Comparison of ENCODE assay signal across 12 mouse cellular contexts in genomic region chr19:40702406-40702805, GRCm38 (mm10). TPM values are rescaled to one million over a fixed set of nuclear protein-coding genes. Genes with fewer than 3 reads are reported as not detected.
DNase-seq lines count a peak whose midpoint lies in the region; ATAC-seq lines count a peak whose summit lies in the region.
"Had no signal": no experiment of that assay in that cellular context is flagged by ENCODE, and none has a peak within 500 bp of the region (broad histone marks: within the 10 kb centered on the region; RNA-seq: fewer than 3 reads in every experiment).

No protein-coding gene starts in this region.

- no peak overlapping the region for H3K9ac ChIP-seq in hindbrain, embryonic 14.5 days
- H3K9ac ChIP-seq in hindbrain, embryonic 12.5 days: no peak overlapping the region
- H3K9ac ChIP-seq in forebrain, embryonic 16.5 days (replicated peaks; ENCODE audit: low read depth, low read length): no peak overlapping the region
- H3K9ac ChIP-seq in midbrain, embryonic 14.5 days (replicated peaks; ENCODE audit: low read length): no peak overlapping the region
- H3K9ac ChIP-seq in kidney, embryonic 16.5 days (replicated peaks; ENCODE audit: low read length): no peak overlapping the region

- ATAC-seq in hindbrain, embryonic 14.5 days (ENCODE audit: low FRiP score): 0 out of 2 replicates have a peak, but pooled peaks have one; percentile 37
- no peak for ATAC-seq in hindbrain, embryonic 12.5 days (ENCODE audit: low FRiP score)
- ATAC-seq in forebrain, embryonic 16.5 days: peak; percentile 70
- ATAC-seq in midbrain, embryonic 14.5 days (ENCODE audit: low FRiP score, low TSS enrichment): no peak
- ATAC-seq in kidney, embryonic 16.5 days (ENCODE audit: low FRiP score, low TSS enrichment): no peak
- ATAC-seq in cerebellum, adult (ENCODE audit: insufficient number of reproducible peaks, low FRiP score, low TSS enrichment): no peak

- WGBS in hindbrain, embryonic 14.5 days: 45% methylated on average over 4 of the region's 4 CpGs
- 52% methylated on average over 4 of the region's 4 CpGs for WGBS in hindbrain, embryonic 12.5 days
- WGBS in forebrain, embryonic 16.5 days: 32% methylated on average over 4 of the region's 4 CpGs
- 49% methylated on average over 4 of the region's 4 CpGs for WGBS in midbrain, embryonic 14.5 days
- 56% methylated on average over 4 of the region's 4 CpGs for WGBS in kidney, embryonic 16.5 days

- no peak overlapping the region for H3K4me3 ChIP-seq in hindbrain, embryonic 14.5 days (replicated peaks; ENCODE audit: low read length)
- no peak overlapping the region for H3K4me3 ChIP-seq in hindbrain, embryonic 12.5 days
- H3K4me3 ChIP-seq in forebrain, embryonic 16.5 days (replicated peaks; ENCODE audit: low read length): no peak overlapping the region
- H3K4me3 ChIP-seq in midbrain, embryonic 14.5 days (replicated peaks; ENCODE audit: low read depth, low read length): no peak overlapping the region
- H3K4me3 ChIP-seq in kidney, embryonic 16.5 days (ENCODE audit: low read length): no peak overlapping the region
- H3K4me3 ChIP-seq: megakaryocyte, embryonic 14.5 days had no signal

- H3K4me2 ChIP-seq in hindbrain, embryonic 14.5 days (replicated peaks): no peak overlapping the region
- H3K4me2 ChIP-seq in hindbrain, embryonic 12.5 days (replicated peaks): no peak overlapping the region
- no peak overlapping the region for H3K4me2 ChIP-seq in forebrain, embryonic 16.5 days (ENCODE audit: low read length)
- H3K4me2 ChIP-seq in midbrain, embryonic 14.5 days (ENCODE audit: low read length): no peak overlapping the region
- H3K4me2 ChIP-seq in kidney, embryonic 16.5 days (replicated peaks; ENCODE audit: low read depth, low read length): no peak overlapping the region

- DNase-seq in hindbrain, embryonic 14.5 days (ENCODE audit: low spot score): no peak
- DNase-seq in layer of hippocampus, adult 18-20 months (ENCODE audit: low spot score in 2 of 2): peak; percentile 78 to 87
- DNase-seq in midbrain, embryonic 14.5 days: peak; percentile 40
- no peak for DNase-seq in liver
- DNase-seq: adrenal gland, adult 8-10 months; embryo, embryonic 11 days; thymus, postnatal 36 days had no signal

- H3K27ac ChIP-seq in hindbrain, embryonic 14.5 days: no peak overlapping the region
- no peak overlapping the region for H3K27ac ChIP-seq in hindbrain, embryonic 12.5 days
- H3K27ac ChIP-seq in forebrain, embryonic 16.5 days (ENCODE audit: low read length): no peak overlapping the region
- no peak overlapping the region for H3K27ac ChIP-seq in midbrain, embryonic 14.5 days (replicated peaks; ENCODE audit: low read depth, low read length)
- no peak overlapping the region for H3K27ac ChIP-seq in kidney, embryonic 16.5 days (ENCODE audit: low read length)

- no peaks in the 10 kb centered on the region for H3K36me3 ChIP-seq in hindbrain, embryonic 14.5 days (replicated peaks; ENCODE audit: control insufficient read depth, insufficient read depth)
- H3K36me3 ChIP-seq in hindbrain, embryonic 12.5 days: no peaks in the 10 kb centered on the region
- no peaks in the 10 kb centered on the region for H3K36me3 ChIP-seq in forebrain, embryonic 16.5 days (ENCODE audit: control insufficient read depth, insufficient read depth)
- no peaks in the 10 kb centered on the region for H3K36me3 ChIP-seq in midbrain, embryonic 14.5 days (ENCODE audit: control insufficient read depth, insufficient read depth, low read length)
- H3K36me3 ChIP-seq in kidney, embryonic 16.5 days (ENCODE audit: insufficient read depth, low read length): no peaks in the 10 kb centered on the region

- no peaks in the 10 kb centered on the region for H3K4me1 ChIP-seq in hindbrain, embryonic 14.5 days (replicated peaks; ENCODE audit: control insufficient read depth, insufficient read depth, low read length)
- H3K4me1 ChIP-seq in hindbrain, embryonic 12.5 days: peaks cover 6% of the 10 kb centered on the region; the same call in 1 of the 2 replicates
- H3K4me1 ChIP-seq in forebrain, embryonic 16.5 days (replicated peaks; ENCODE audit: control insufficient read depth, insufficient read depth, low read length): 0 out of 2 replicates have a peak, but pooled peaks cover 7% of the 10 kb centered on the region
- H3K4me1 ChIP-seq in midbrain, embryonic 14.5 days (ENCODE audit: control insufficient read depth, insufficient read depth, low read length): no peaks in the 10 kb centered on the region; the same call in 1 of the 2 replicates
- no peaks in the 10 kb centered on the region for H3K4me1 ChIP-seq in kidney, embryonic 16.5 days (ENCODE audit: insufficient read depth, low read length)

- H3K9me3 ChIP-seq in hindbrain, embryonic 14.5 days (ENCODE audit: control insufficient read depth, low read length): no peaks in the 10 kb centered on the region
- no peaks in the 10 kb centered on the region for H3K9me3 ChIP-seq in hindbrain, embryonic 12.5 days (replicated peaks)
- H3K9me3 ChIP-seq in forebrain, embryonic 16.5 days (ENCODE audit: control insufficient read depth, low read length): no peaks in the 10 kb centered on the region
- no peaks in the 10 kb centered on the region for H3K9me3 ChIP-seq in midbrain, embryonic 14.5 days (ENCODE audit: control insufficient read depth, low read length)
- no peaks in the 10 kb centered on the region for H3K9me3 ChIP-seq in kidney, embryonic 16.5 days (ENCODE audit: low read length)
- H3K9me3 ChIP-seq: megakaryocyte, embryonic 14.5 days had no signal

- no peaks in the 10 kb centered on the region for H3K27me3 ChIP-seq in hindbrain, embryonic 14.5 days (ENCODE audit: control insufficient read depth, insufficient read depth, low read length)
- H3K27me3 ChIP-seq in hindbrain, embryonic 12.5 days: no peaks in the 10 kb centered on the region
- no peaks in the 10 kb centered on the region for H3K27me3 ChIP-seq in forebrain, embryonic 16.5 days (replicated peaks; ENCODE audit: control insufficient read depth, insufficient read depth, low read length)
- no peaks in the 10 kb centered on the region for H3K27me3 ChIP-seq in midbrain, embryonic 14.5 days (ENCODE audit: control insufficient read depth, insufficient read depth, low read length)
- no peaks in the 10 kb centered on the region for H3K27me3 ChIP-seq in kidney, embryonic 16.5 days (ENCODE audit: insufficient read depth, low read length)

RNA-seq across cellular contexts. Expression of gene Cc2d2b, which starts 46.1 kb away (rescaled TPM):
- 0.55 TPM in 1 of 2 replicates, not detected in the other for polyA plus RNA-seq in hindbrain, embryonic 14.5 days (2014; fragmentation: Nextera tagmentation; extraction: Ambion mirVana)
- polyA plus RNA-seq in hindbrain, embryonic 12.5 days (2016; fragmentation: Nextera tagmentation; extraction: Ambion mirVana): 0.25 TPM in 1 of 2 replicates, not detected in the other
- polyA plus RNA-seq in forebrain, embryonic 16.5 days (2015; fragmentation: Nextera tagmentation; extraction: Ambion mirVana): 0.20 and 0.60 TPM in 2 replicates
- total RNA-seq in layer of hippocampus, adult 18-20 months (2021): 1 to 10 TPM in 1 of 2 experiments, under 1 TPM in 1; 0.54 to 1.1 TPM
- 0.26 and 0.32 TPM in 2 replicates for polyA plus RNA-seq in midbrain, embryonic 14.5 days (2014; fragmentation: Nextera tagmentation; extraction: Ambion mirVana)
- polyA plus RNA-seq in kidney, embryonic 16.5 days (2015; fragmentation: Nextera tagmentation; extraction: Ambion mirVana): 0.04 TPM in 1 of 2 replicates, not detected in the other
- total RNA-seq: adrenal gland, adult 8-10 months had no signal

Comparison
In these comparisons a context has a peak if more than half of its experiments do, and no peak if none do; other contexts are left out.
1. ATAC-seq: peak in hindbrain, embryonic 14.5 days (single experiment) and forebrain, embryonic 16.5 days (single experiment); none in hindbrain, embryonic 12.5 days (single experiment), midbrain, embryonic 14.5 days (single experiment), kidney, embryonic 16.5 days (single experiment) and cerebellum, adult (single experiment).
2. DNase-seq: peak in layer of hippocampus, adult 18-20 months (2 of 2) and midbrain, embryonic 14.5 days (single experiment); none in hindbrain, embryonic 14.5 days (single experiment) and liver (single experiment).